Mouse (Mus musculus) intestine, embryonic 15.5 days (tissue): ENCODE results near the gene Nap1l5. TPM values are rescaled to one million over a fixed set of nuclear protein-coding genes. Genes with fewer than 3 reads are reported as not detected.
"Not testable (repeated sequence)": the region's sequence is repeated elsewhere in the genome, so short reads cannot be mapped to it uniquely, and the experiment has no call there.

Source experiments
- ATAC-seq: fragments of 200-750 bp; cut with Nextera tagmentation; 2 replicates; pipeline ENCODE4 v1.8.0; 2017; ENCODE audit warnings: moderate TSS enrichment, moderate library complexity
- H3K27ac ChIP-seq: fragments of 300-500 bp; sonication (generic); 2 replicates; pipeline ENCODE4 v1.5.1; 2015; ENCODE audit warnings: mild to moderate bottlenecking, inconsistent platforms
- H3K27me3 ChIP-seq: fragments of 300-500 bp; sonication (generic); replicated peaks from 2 replicates; pipeline ENCODE4 v1.6.1; 2015; ENCODE audit warnings: inconsistent platforms
- H3K36me3 ChIP-seq: fragments of 300-500 bp; sonication (generic); 2 replicates; pipeline ENCODE4 v1.6.1; 2015; ENCODE audit warnings: inconsistent platforms
- H3K4me1 ChIP-seq: fragments of 300-500 bp; sonication (generic); replicated peaks from 2 replicates; pipeline ENCODE4 v1.6.1; 2015; ENCODE audit warnings: inconsistent platforms
- H3K4me2 ChIP-seq: fragments of 300-500 bp; sonication (generic); replicated peaks from 2 replicates; pipeline ENCODE4 v1.6.1; 2015; ENCODE audit warnings: mild to moderate bottlenecking, inconsistent platforms
- H3K4me3 ChIP-seq: fragments of 300-500 bp; sonication (generic); replicated peaks from 2 replicates; pipeline ENCODE4 v1.5.1; 2015; ENCODE audit warnings: inconsistent platforms
- H3K9ac ChIP-seq: fragments of 300-500 bp; sonication (generic); 2 replicates; pipeline ENCODE4 v1.6.1; 2015; ENCODE audit warnings: inconsistent platforms
- H3K9me3 ChIP-seq: fragments of 300-500 bp; sonication (generic); 2 replicates; pipeline ENCODE4 v1.6.1; 2016; ENCODE audit warnings: inconsistent platforms
- WGBS: fragments of 180-500 bp; shearing (Covaris S2); methylation state at CpG from one replicate; pipeline ENCODE4 v1.1.7; 2015; 5-methylcytosine and 5-hydroxymethylcytosine counted together
- polyA plus RNA-seq: library from polyadenylated mRNA; unstranded; fragments of >200 nt; fragmentation: Nextera tagmentation; extraction: Ambion mirVana; gene quantifications from 2 replicates; pipeline ENCODE4 v1.2.1, GENCODE M21; 2015

Gene Nap1l5
- polyA plus RNA-seq, 1 experiment from 2014 or later: 14.5 TPM

GRCm38 (mm10) chr6:58900536-58900935 is 6.3 kb downstream of the Nap1l5 start:
- Histone ChIP-seq H3K36me3 (no peaks in the 10 kb centered on the region; the same call in 1 of the 2 replicates), H3K27me3 (no peaks in the 10 kb centered on the region), H3K4me2 (no peak overlapping the region), H3K27ac (no peak overlapping the region), H3K4me1 (no peaks in the 10 kb centered on the region), H3K9me3 (no peaks in the 10 kb centered on the region), H3K9ac (no peak overlapping the region), H3K4me3 (no peak overlapping the region)
- WGBS: 72% methylated on average over 7 of the region's 7 CpGs
- ATAC-seq: no peak

- WGBS: 87% methylated on average over 3 of the region's 3 CpGs
- H3K9ac ChIP-seq: no peak overlapping the region
- no peaks in the 10 kb centered on the region; the same call in 1 of the 2 replicates for H3K36me3 ChIP-seq
- no peak overlapping the region for H3K4me2 ChIP-seq
- H3K27me3 ChIP-seq: no peaks in the 10 kb centered on the region
- ATAC-seq: no peak
- no peaks in the 10 kb centered on the region for H3K9me3 ChIP-seq
- H3K4me3 ChIP-seq: no peak overlapping the region
- H3K27ac ChIP-seq: no peak overlapping the region
- H3K4me1 ChIP-seq: no peaks in the 10 kb centered on the region
Measured at GRCm38 (mm10) chr6:58899076-58899475, 7.8 kb downstream of the Nap1l5 start.

- Histone ChIP-seq H3K9me3 (no peaks in the 10 kb centered on the region), H3K4me1 (no peaks in the 10 kb centered on the region), H3K4me3 (no peak overlapping the region), H3K36me3 (no peaks in the 10 kb centered on the region; the same call in 1 of the 2 replicates), H3K27me3 (no peaks in the 10 kb centered on the region), H3K9ac (no peak overlapping the region), H3K27ac (no peak overlapping the region), H3K4me2 (no peak overlapping the region)
- WGBS: 83% methylated on average over 3 of the region's 3 CpGs
- no peak for ATAC-seq
Measured at GRCm38 (mm10) chr6:58896648-58897047, 10.2 kb downstream of the Nap1l5 start.

GRCm38 (mm10) chr6:58894994-58895393 is 11.9 kb downstream of the Nap1l5 start:
- Histone ChIP-seq H3K4me2 (no peak overlapping the region), H3K4me3 (no peak overlapping the region), H3K27me3 (no peaks in the 10 kb centered on the region), H3K27ac (no peak overlapping the region), H3K4me1 (no peaks in the 10 kb centered on the region), H3K9me3 (no peaks in the 10 kb centered on the region), H3K9ac (no peak overlapping the region), H3K36me3 (no peaks in the 10 kb centered on the region; the same call in 1 of the 2 replicates)
- ATAC-seq: no peak
- WGBS: 78% methylated on average over 4 of the region's 4 CpGs

- Histone ChIP-seq H3K9me3 (no peaks in the 10 kb centered on the region), H3K27ac (no peak overlapping the region), H3K9ac (no peak overlapping the region), H3K36me3 (no peaks in the 10 kb centered on the region; the same call in 1 of the 2 replicates), H3K4me3 (no peak overlapping the region), H3K4me2 (no peak overlapping the region), H3K27me3 (no peaks in the 10 kb centered on the region), H3K4me1 (no peaks in the 10 kb centered on the region)
- ATAC-seq: no peak
- 92% methylated on average over 6 of the region's 6 CpGs for WGBS
Measured at GRCm38 (mm10) chr6:58893307-58893706, 13.6 kb downstream of the Nap1l5 start.

GRCm38 (mm10) chr6:58889917-58890316 is 17.0 kb downstream of the Nap1l5 start:
- no peak overlapping the region for H3K4me3 ChIP-seq
- H3K27ac ChIP-seq: no peak overlapping the region
- H3K36me3 ChIP-seq: no peaks in the 10 kb centered on the region
- H3K4me2 ChIP-seq: no peak overlapping the region
- no peaks in the 10 kb centered on the region for H3K27me3 ChIP-seq
- no peak overlapping the region for H3K9ac ChIP-seq
- H3K4me1 ChIP-seq: no peaks in the 10 kb centered on the region
- no peak for ATAC-seq
- WGBS: 84% methylated on average over 3 of the region's 3 CpGs
- no peaks in the 10 kb centered on the region for H3K9me3 ChIP-seq

- ATAC-seq: no peak
- no peak overlapping the region for H3K9ac ChIP-seq
- WGBS: 77% methylated on average over 6 of the region's 6 CpGs
- no peaks in the 10 kb centered on the region for H3K4me1 ChIP-seq
- H3K27me3 ChIP-seq: no peaks in the 10 kb centered on the region
- H3K36me3 ChIP-seq: 0 out of 2 replicates have a peak, but pooled peaks cover 3% of the 10 kb centered on the region
- H3K27ac ChIP-seq: no peak overlapping the region
- no peaks in the 10 kb centered on the region for H3K9me3 ChIP-seq
- H3K4me3 ChIP-seq: no peak overlapping the region
- no peak overlapping the region for H3K4me2 ChIP-seq
Measured at GRCm38 (mm10) chr6:58882271-58882670, 24.6 kb downstream of the Nap1l5 start.

GRCm38 (mm10) chr6:58881363-58881762 is 25.5 kb downstream of the Nap1l5 start:
- WGBS: 82% methylated on average over 3 of the region's 3 CpGs
- H3K9ac ChIP-seq: no peak overlapping the region
- no peak for ATAC-seq
- no peak overlapping the region for H3K27ac ChIP-seq
- no peak overlapping the region for H3K4me3 ChIP-seq
- H3K9me3 ChIP-seq: no peaks in the 10 kb centered on the region
- 0 out of 2 replicates have a peak, but pooled peaks cover 3% of the 10 kb centered on the region for H3K36me3 ChIP-seq
- H3K4me1 ChIP-seq: no peaks in the 10 kb centered on the region
- no peaks in the 10 kb centered on the region for H3K27me3 ChIP-seq
- H3K4me2 ChIP-seq: no peak overlapping the region

GRCm38 (mm10) chr6:58880861-58881260 is 26.0 kb downstream of the Nap1l5 start:
- Histone ChIP-seq H3K9ac (no peak overlapping the region), H3K27me3 (no peaks in the 10 kb centered on the region), H3K4me1 (no peaks in the 10 kb centered on the region), H3K9me3 (no peaks in the 10 kb centered on the region), H3K27ac (no peak overlapping the region), H3K4me3 (no peak overlapping the region), H3K4me2 (no peak overlapping the region), H3K36me3 (0 out of 2 replicates have a peak, but pooled peaks cover 3% of the 10 kb centered on the region)
- ATAC-seq: no peak
- 91% methylated on average over 5 of the region's 5 CpGs for WGBS

GRCm38 (mm10) chr6:58879987-58880386 is 26.9 kb downstream of the Nap1l5 start:
- Histone ChIP-seq H3K4me3 (no peak overlapping the region), H3K9me3 (no peaks in the 10 kb centered on the region), H3K27ac (no peak overlapping the region), H3K9ac (no peak overlapping the region), H3K4me1 (no peaks in the 10 kb centered on the region), H3K4me2 (no peak overlapping the region), H3K36me3 (0 out of 2 replicates have a peak, but pooled peaks cover 3% of the 10 kb centered on the region), H3K27me3 (no peaks in the 10 kb centered on the region)
- no peak for ATAC-seq
- 87% methylated on average over 9 of the region's 9 CpGs for WGBS

- H3K9ac ChIP-seq: no peak overlapping the region
- H3K36me3 ChIP-seq: 0 out of 2 replicates have a peak, but pooled peaks cover 3% of the 10 kb centered on the region
- H3K9me3 ChIP-seq: no peaks in the 10 kb centered on the region
- 77% methylated on average over 4 of the region's 4 CpGs for WGBS
- H3K27ac ChIP-seq: no peak overlapping the region
- no peak for ATAC-seq
- H3K4me3 ChIP-seq: no peak overlapping the region
- H3K4me2 ChIP-seq: no peak overlapping the region
- no peaks in the 10 kb centered on the region for H3K27me3 ChIP-seq
- no peaks in the 10 kb centered on the region for H3K4me1 ChIP-seq
Measured at GRCm38 (mm10) chr6:58879572-58879971, 27.3 kb downstream of the Nap1l5 start.

- WGBS: 93% methylated on average over 6 of the region's 6 CpGs
- H3K4me3 ChIP-seq, H3K4me2 ChIP-seq, ATAC-seq, H3K4me1 ChIP-seq, H3K9ac ChIP-seq, H3K27me3 ChIP-seq, H3K36me3 ChIP-seq, H3K27ac ChIP-seq, H3K9me3 ChIP-seq: not testable (repeated sequence)
Measured at GRCm38 (mm10) chr6:58867858-58868257, 39.0 kb downstream of the Nap1l5 start.

GRCm38 (mm10) chr6:58863631-58864235 is 43.1 kb downstream of the Nap1l5 start:
- Histone ChIP-seq H3K4me3 (no peak overlapping the region), H3K9ac (no peak overlapping the region), H3K27ac (no peak overlapping the region), H3K4me1 (no peaks in the 10 kb centered on the region), H3K9me3 (no peaks in the 10 kb centered on the region), H3K27me3 (no peaks in the 10 kb centered on the region), H3K4me2 (no peak overlapping the region), H3K36me3 (no peaks in the 10 kb centered on the region)
- no peak for ATAC-seq
- 88% methylated on average over 4 of the region's 4 CpGs for WGBS
